Mouse (Mus musculus) liver, embryonic 14.5 days (tissue): ENCODE measurements at regions not wholly inside any gene's neighbourhood (a gene's known extent, or its start where the extent isn't known, plus 50 kb on each side); places are given as distances from the start of the nearest gene placed in this dataset.

Experiments used
- CTCF ChIP-seq: IDR thresholded peaks from 2 replicates; pipeline ENCODE4 v1.5.1; 2016; ENCODE audit warnings: antibody characterized with exemption, low read depth, control low read depth
- EP300 ChIP-seq: IDR thresholded peaks from 2 replicates; pipeline ENCODE4 v1.6.1; 2016; ENCODE audit warnings: antibody characterized with exemption, low read depth

GRCm38 (mm10) chr3:133809007-133809552 lies 264.1 kb upstream of the Tet2 start:
- TF ChIP-seq CTCF, result no peak
- no peak for TF ChIP-seq EP300
